Mouse (Mus musculus) forebrain, embryonic 12.5 days (tissue): Measurements from ENCODE around the gene Mbd3l2. TPM values are rescaled to one million over a fixed set of nuclear protein-coding genes. Genes with fewer than 3 reads are reported as not detected.

Experiments
- microRNA-seq: library from miRNA; unstranded; fragments of <30 nt; microRNA quantifications from one replicate; pipeline ENCODE4, GENCODE M21; 2017
- polyA plus RNA-seq: library from polyadenylated mRNA; unstranded; fragments of >200 nt; fragmentation: Nextera tagmentation; extraction: Ambion mirVana; gene quantifications from 2 replicates; pipeline ENCODE4 v1.2.1, GENCODE M21; 2016

Mbd3l2 gene
- polyA plus RNA-seq, 1 experiment from 2014 or later = 0.14 TPM

Small RNA genes lying within 50 kb of the gene (microRNA-seq; reads per million reads assigned to microRNA genes)
- gene Gm22854 = not detected

Other genes starting within 250 kb of the Mbd3l2 start
- gene Chordc1, start 138.5 kb upstream of the Mbd3l2 start, polyA plus RNA-seq = 123 and 128 TPM in 2 replicates
- gene Naalad2, start 27.7 kb upstream of the Mbd3l2 start, polyA plus RNA-seq = 1.1 and 1.7 TPM in 2 replicates
- not detected in 2 replicates for gene Ubtfl1, start 26.2 kb upstream of the Mbd3l2 start, polyA plus RNA-seq
- gene Zfp558, start 47.6 kb downstream of the Mbd3l2 start, polyA plus RNA-seq = 23.3 and 25.8 TPM in 2 replicates
- not detected in 2 replicates for gene Mbd3l1, start 47.7 kb downstream of the Mbd3l2 start, polyA plus RNA-seq
- gene Muc16, start 243.9 kb downstream of the Mbd3l2 start, polyA plus RNA-seq = not detected in 2 replicates